Mouse (Mus musculus): ENCODE data around the gene Thnsl2.

Gene Thnsl2

DNA sequence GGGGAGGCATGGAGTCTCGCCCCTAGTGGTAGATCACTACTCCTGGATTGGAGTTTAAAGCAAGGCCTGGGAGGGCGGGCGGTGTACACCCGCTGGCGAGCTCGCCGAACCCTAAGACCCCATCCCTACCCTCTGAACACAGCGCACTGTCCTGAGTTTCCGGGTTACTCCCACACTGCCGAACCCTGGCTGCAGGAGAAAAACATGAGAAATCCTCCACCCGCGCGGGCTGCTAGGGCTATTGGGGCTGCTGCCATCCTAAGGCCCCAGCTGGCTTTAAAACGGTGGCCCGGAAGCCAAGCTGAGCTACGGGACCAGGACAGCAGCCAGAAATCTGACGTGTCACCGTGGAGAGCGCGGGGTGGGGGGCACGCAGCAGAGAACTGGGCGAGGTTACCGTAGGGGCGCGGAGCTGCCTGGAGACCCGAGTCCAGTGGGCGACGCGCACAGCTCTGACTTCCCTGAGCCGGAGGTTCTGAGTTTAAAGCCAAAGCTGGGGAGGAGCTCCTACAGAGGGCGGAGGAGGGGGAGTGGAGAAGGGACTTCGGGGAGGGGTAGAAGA lies at the start of gene Thnsl2:
TSS of gene Thnsl2 (minus strand) at position 546 of the 562 bp plus-strand sequence.
- DNase-seq (ENCODE audit: low spot score in 2 of 2): peak; percentile 13 to 52

DNA sequence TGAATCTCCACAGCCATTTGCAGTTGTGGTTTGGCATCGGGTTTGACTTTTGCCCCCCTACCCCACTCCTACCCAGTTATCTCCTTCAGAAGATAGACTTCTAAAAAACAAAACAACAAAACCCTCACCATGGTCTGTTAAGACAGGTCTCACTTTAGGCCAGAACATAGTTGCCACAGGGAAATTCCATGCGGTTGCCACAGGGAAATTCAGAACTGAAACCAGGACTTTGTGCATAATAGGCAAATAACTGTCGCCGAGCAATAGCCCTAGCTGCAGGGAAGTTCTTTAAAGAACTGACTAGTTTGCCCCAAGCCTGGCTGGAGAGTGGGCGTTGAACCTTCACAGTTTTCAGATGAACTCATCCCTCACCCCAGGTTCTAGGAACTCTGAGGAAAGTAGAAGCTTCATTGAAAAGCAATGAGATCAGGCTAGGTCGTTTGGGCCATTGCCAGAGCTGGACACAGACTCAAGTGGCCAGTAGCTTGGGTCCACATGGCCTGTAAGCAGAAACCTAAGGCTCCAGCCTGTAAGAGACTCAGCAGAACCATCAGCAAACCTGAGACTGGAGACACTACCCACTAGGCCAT lies 49.0 kb upstream of the Thnsl2 start:
- no peak for DNase-seq (ENCODE audit: low spot score in 2 of 2)

DNA sequence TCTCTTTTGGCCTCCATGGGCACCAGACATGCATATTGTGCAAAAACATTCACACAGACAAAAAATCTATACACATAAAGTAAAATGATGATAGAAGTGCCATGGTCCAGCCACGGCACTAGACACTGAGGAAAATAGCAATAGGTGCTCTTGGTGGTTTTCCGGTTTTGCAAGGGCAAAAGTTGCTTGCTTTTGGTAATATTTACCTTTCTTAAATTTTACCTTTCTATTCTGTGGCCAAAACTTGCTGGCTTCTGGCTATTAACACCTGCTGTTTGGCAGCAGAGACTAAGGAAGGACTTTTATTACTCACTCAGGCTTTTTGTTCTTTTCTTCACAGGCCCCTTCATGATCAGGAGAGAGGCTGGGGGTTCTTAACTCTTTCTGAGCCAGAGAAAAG lies 46.3 kb upstream of the Thnsl2 start:
- DNase-seq (ENCODE audit: low spot score in 2 of 2): no peak

DNA sequence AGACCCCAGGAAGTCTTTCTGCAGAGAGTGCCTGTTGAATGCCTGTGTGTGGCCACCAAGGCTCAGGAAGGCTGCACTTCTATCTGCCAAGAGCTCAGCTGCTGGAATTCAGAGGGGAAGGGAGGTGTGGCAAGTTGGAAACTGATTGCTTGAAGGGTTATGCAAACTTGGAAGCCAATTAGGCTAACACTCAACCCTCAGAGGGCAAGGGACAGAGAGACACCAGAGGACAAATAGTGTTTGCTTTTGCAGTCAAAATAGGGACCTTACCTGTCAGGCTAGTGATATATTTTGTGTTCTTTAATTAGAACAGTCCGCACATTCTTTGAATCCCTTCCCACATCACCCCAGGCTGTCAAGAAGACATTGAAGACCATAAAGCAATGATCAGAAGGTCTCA lies 45.3 kb upstream of the Thnsl2 start:
- DNase-seq (ENCODE audit: low spot score in 2 of 2): no peak

DNA sequence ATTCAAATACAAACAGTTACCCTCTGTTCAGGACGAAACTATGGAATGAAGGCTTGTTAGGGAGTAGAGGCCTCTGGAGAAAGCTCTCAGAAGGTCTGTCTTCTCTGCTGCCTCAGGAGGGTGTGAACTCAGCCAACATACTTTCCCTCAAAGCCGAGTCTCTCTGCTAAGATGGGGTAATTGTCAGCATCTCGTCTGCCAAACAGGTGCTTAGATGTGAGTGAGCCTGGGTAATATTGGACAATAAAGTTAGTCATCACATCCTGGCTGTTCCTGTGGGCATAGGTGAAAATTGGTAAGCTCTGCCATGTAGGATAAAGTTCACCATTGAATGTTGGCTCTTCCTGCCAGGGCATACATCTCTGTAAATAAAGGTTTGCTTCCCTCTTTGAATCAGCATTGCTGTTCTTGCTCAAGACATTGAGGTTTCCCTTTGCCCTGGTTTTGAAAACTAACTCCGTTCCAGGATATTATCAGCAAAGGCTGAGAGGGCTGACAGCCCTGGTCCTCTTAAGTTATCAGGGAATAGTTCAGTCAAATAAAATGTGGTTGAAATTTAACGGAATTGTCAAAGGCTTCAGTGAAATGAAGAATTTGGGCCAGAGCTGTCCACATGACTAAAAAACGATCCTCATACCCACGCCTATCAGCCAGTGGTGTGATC lies 40.8 kb upstream of the Thnsl2 start:
- no peak for DNase-seq (ENCODE audit: low spot score in 2 of 2)

DNA sequence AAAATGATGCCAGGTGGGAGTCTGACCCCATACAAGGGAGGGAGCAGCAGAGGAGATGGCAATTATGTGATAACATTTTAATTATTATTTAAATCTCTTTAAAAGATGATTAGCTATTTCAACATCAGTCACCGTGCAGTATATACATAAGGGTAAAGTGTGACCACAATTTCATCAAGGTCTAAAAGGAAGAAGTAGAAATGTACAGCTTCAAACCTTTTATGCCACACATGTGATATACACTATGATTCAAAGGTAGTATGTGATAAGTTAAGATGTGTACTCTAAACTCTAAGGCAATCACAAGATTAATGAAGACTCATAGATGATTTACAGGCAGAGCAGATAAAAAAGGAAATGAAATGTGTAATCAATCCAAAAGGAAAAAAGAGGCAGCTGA lies 36.4 kb upstream of the Thnsl2 start:
- no peak for DNase-seq (ENCODE audit: low spot score in 2 of 2)

DNA sequence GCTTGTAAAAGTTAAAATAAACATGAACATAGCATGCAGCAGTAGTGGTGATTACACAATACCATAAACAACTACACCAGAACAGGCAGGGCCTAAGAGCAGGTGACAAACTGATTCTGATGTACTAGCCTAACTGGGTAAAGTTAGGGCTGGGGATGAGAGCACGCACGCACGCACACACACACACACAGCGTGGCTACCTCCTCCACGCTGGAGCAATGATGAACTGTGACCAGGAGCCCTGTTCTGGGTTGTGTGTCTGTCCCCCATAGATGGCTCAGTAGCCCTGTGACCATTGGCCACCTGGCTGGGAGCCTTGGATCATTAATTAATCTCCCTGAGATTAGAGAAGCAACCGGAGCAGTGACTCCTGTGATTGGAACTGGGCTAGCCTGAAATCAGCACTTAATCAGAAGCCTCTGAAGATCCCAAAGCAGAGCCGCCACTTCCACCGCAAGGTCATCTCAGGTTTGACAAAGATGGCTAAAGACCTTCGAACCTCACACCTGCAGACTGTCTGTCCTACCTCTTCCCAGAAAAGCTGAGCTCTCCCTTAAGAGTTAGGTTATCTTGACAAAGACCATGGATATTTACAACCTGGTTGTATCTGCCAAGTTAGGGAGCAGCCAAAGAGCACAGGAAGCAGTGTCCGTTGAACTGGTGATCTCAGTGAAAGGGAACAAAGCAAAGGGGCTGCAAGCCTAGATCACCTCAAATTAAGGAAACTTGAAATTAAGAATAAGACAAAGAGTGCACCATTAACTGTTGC lies 28.8 kb upstream of the Thnsl2 start:
- no peak for DNase-seq (ENCODE audit: low spot score in 2 of 2)

DNA sequence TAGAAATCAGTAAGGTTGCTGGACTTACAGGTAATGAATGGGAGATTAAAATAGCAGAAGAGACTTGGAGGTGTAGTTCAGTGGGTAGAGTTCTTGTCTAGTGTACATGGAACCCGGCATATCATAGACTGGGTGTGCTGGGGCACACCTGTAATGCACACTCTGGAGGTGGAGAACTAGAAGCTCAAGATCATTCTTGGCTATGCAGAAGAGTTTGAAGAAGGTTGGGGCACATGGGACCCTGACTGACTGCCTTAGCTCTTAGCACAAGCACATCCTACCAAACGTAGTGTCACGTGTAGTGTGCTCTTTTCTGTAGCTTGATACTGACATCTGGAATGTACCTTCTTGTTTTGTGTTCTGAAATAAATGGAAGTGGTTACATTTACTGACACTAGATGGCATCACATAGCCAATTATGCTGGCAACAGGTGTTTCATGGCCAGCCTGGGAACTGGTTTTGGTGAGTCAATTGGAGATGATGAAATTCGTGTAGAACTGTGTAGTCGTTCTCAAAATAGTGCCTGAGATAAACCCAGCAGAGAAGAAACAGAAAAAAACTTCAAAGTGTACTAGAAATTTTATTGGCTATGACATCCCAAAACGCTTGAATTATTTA lies 22.4 kb upstream of the Thnsl2 start:
- no peak for DNase-seq (ENCODE audit: low spot score in 2 of 2)

DNA sequence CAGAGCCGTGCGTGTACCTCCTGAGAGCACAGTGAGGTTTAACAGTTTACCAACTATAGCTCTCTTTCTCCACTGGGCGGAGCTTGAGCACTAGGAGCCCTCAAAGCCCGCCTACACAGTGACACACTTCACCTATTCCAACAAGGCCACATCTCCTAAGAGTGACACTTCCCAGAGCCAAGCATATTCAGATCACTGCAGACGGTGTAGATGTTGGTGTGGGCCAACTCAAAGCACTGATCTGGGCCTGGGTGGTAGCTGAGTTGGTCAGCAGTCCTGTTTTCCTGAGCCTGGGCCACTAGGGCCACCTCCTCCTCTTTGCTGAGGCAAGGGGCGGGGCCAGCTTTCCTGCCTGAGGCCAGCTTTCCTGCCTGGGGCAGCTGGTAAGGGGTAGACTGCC lies 20.2 kb upstream of the Thnsl2 start:
- DNase-seq (ENCODE audit: low spot score in 2 of 2): no peak

DNA sequence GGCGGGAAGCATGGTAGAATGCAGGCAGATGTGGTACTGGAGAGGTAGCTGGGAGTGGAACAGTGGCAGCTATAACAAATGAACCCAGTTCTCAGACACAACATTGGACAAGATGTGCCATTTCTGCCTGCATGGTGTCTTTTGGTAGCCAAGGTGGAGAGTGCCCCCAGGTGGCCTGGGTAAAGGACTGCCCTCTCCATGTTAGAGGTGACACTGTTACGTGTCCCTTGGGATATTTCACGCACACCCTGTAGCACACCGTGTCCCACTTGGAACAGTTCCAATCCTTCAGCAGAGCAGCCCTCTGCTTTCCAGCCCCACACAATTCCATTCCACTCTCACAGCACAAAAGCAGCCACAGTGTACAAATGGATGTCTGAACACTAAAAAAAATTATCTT lies 18.0 kb upstream of the Thnsl2 start:
- no peak for DNase-seq (ENCODE audit: low spot score in 2 of 2)

DNA sequence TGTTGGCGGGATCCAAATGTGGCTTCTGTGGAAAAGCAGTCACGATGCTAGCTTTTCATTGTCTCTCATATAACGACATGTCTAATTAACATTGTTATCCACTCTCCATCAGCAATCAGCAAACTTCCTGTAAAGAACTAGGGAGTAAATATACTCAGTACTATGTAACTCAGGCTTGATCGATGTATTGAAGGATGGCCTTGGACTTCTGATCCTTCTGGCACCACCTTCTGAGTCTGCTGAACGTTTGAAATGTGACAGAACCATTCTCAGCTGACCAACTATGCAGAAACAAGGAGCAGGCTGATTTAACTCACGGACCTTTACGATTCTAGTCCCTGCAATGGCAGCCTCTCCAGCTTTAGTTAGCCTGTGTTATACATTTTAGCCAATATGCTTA lies 17.1 kb upstream of the Thnsl2 start:
- DNase-seq (ENCODE audit: low spot score in 2 of 2): no peak

DNA sequence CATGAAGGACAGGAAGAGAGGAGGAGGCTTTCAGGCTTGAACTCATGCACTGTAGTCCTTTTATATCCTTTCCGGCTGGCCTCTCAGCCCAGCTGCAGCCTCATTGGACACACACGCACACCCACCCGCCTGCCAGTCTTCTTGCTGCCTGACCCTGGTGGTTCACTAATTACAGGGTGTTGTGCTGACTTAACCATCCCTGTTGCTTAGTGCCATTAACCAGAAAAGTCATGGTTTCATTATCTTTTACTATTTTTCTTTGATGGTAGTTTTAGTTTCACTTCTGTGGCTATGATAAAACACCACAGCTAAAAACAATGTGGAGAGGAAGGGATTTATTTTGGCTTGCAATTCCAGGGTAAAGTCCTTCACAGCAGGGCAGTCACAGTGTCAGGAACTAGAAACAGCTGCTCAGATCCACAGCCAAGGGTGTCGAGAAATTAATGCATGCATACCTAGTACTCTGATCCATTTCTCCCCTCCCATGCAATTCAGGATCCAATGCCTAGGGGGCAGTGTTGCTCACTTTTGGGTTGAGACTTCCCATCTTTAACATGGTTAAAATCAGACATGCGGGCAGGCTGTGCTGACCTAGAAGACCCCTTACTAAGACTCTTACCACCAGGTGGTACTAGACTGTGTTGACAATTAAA lies 12.6 kb upstream of the Thnsl2 start:
- DNase-seq (ENCODE audit: low spot score in 2 of 2): no peak

DNA sequence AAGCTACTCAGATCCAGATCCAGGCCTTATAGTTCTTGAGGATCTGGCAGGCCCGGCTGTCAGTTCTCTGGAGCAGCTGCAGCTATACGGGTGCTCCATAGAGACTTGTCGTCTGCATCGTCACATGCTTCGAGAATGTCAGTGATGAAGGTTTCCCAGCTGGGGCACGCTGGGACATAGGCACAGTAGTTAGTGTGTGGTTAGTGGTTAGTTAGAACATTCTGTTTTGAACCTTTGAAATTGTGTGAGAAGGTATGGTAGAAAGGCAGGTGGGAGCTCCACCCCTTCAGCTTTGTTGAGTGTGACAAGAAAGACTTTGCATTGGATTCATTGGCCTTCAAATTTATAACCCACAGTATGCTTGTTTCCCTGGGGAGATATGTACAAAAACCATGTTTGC lies 10.6 kb upstream of the Thnsl2 start:
- DNase-seq (ENCODE audit: low spot score in 2 of 2): no peak

DNA sequence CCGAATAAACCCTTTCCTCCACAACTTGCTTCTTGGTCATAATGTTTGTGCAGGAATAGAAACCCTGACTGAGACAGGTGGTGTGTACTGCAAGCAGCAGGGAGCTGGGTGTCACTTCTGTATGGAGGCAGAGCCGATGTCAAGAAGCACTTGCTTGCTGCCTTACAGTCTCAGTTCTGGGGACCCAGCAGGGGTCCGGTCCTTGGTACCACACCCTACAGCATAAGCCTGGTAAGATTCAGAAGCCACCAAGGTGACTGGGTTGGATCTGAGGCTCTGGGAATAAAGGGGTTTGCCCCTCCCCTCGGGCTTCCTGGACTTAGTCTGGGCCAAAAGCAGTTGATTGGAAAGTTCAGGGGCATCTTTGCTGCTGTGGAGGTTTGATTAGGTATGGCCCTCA lies 9.2 kb upstream of the Thnsl2 start:
- DNase-seq (ENCODE audit: low spot score in 2 of 2): no peak

DNA sequence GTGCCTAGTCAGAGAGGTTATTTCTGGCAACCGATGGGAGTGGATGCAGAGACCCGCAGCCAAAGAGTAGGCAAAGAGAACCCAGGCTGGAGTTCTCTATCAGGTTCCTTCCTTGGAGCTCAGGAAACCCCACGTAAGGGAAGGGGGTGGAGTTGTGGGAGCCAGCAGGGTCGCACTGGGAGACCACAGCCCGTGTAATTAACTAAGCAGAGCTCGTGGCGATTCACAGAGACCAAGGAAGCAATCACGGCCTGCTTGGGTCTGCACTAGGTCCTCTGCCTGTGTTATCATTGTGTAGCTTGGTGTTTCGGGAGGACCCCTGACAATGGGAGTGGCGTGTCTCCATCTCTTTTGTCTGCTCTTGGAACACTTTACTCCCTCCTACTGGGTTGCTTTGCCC lies 6.9 kb upstream of the Thnsl2 start:
- DNase-seq (ENCODE audit: low spot score in 2 of 2): no peak

DNA sequence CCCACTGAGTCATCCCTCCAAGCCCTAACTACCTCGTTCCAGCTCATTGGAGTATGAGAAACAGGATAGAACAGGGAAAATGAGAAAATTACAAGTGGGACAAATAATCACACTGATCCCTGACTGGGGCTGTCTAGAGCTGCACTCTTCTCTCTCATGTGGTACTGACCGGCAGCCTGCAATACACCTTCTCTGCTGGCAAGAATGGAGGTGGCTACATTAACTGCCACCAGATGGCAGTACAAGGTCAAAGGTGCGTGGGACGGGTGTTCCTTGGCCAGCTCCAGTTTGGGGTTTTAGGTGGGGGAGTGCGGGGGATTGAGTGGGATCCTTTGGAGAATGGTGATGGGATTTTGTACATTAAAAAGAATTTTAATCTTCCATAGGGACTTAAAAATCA lies 5.3 kb upstream of the Thnsl2 start:
- no peak for DNase-seq (ENCODE audit: low spot score in 2 of 2)

DNA sequence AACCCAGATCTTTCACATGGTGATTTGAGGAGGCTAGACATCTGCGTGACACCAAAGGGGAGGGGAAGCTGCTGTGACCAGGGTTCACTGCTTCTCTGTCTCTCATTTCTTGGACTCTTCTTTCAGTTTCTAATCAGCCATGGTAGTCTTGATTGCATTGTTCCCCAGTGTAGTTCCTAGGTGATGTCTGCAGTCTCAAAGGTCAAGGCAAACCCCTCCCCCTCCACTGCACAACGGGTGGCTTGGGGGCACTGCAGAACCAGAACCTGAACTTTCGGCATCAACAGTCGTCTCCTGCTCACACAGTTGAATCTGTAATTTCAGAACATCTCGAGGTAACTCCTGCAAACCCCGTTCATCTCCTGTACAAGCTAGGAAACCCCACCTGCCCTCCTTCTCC lies 4.1 kb upstream of the Thnsl2 start:
- DNase-seq (ENCODE audit: low spot score in 2 of 2): no peak

DNA sequence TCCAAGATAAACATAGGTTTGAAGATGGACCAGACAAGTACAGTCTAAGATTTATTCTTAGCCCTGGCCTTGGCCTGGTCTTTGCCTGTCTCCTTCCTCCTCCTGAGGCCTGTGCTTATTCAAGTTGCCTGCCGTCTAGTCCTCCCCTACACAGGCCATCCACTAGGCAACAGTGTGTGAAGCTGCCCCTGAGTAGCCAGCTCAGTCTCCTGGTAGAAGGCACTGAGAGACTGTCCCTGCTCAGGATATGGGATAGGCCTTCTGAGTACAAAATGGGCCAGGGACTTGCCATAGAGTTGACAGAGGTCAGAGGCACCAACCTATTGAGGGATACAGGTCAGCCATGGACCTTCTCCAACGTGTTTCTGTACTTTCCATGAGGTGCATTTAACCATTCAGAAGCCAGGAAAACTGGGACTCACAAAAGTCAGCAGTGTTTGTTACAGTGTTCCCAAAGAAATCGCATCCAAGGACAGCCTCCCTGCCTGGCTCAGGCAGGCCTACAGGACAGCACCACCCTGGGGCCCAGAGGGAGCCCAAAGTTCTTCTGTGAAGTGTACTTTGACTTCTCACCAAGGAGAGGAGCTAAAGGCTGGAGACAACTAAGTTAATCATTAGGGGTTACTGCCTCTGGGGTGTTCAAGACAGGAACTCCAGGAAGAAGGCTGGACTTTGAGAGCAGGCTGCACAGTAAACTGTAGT lies 1.2 kb upstream of the Thnsl2 start:
- no peak for DNase-seq (ENCODE audit: low spot score in 2 of 2)

DNA sequence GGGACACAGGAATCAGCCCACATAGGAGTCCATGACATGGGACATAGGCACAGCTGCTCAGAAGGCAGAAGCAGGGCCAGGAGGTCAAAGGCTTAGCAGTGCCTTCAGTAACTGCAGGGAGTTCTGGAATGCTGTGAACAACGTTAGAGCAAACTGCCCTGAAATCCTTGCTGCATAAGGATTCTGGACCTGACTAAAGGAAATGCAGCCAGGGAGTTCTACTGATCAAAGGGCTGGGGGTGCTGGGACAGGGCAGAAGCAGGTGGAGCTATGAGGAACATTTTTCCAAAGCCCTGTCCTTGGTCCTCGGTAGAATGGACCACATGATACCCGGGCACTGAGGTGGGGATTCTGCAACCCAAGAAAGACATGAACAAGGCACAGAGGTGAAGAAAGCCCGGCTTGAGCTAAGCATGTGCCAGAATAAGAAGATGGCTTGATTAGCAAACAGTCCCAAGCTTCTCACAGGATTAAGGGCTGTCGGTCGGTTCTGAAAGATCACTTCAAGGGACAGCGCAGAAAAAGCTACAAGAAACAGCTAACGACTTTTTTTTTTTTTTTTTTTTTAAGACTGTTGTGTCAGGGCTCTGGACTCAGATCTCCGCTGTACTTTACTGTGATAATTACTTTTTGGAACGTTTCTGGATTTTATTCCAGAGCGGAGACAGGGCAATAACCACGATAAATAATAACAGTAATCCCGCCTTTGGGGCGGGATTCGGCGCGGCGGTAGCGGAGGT lies 915 bp downstream of the Thnsl2 start:
- no peak for DNase-seq (ENCODE audit: low spot score in 2 of 2)

DNA sequence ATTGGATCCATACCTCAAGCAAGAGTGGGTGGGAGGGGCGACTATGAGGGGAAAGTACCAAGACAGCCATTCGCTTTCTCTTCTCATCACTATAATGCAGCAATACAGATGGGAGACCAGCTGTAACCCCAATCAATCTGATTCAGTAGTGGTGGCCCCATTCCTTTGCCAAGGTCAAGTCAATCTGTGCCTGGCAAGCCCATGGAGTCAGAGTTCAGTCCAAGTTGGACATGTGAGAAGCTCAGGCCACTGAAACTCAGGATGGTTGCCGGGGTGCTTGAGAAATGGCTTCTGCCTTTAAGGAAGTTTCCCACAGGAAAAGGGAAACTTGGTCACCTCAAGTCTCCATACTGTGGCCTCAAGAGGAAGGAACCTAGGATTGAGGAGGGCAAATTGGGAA lies 9.2 kb downstream of the Thnsl2 start:
- DNase-seq (ENCODE audit: low spot score in 2 of 2): no peak

DNA sequence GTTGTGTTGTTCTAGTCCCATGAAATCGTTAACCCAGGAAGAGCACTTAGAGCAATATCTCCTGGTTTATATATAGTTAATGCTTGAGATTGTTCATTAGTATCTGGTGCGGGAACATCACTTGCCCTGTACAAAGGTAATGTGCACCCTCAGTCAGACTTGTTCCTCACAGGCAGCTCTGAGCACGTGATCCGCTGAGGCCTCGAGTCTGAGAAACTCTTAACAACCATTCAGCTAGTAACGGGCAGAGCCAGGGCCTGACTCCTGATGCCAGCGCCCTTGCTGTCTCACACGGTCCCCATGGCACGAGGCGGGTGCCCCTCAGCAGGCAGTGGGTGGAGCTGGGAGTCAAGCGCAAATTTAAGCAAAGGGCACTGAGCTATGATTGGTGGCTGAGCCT lies 10.7 kb downstream of the Thnsl2 start:
- DNase-seq (ENCODE audit: low spot score in 2 of 2): no peak
